Mouse (Mus musculus): ENCODE results near the gene Diras2.

GRCm38 (mm10) chr13:52521176-52521575, 9.9 kb downstream of the Diras2 start:
- TF ChIP-seq ZC3H11A (IDR thresholded peaks at IDR 0.05; ENCODE audit: borderline replicate concordance, low read depth, low read length) (no peak), CHD2 (IDR thresholded peaks at IDR 0.05; ENCODE audit: low read depth, low read length) (no peak), ZNF384 (IDR thresholded peaks at IDR 0.05; ENCODE audit: low read depth, low read length) (no peak)

Data from ES-E14 (cell line).